Mouse (Mus musculus): ENCODE results near the gene Il19. TPM values are rescaled to one million over a fixed set of nuclear protein-coding genes. Genes with fewer than 3 reads are reported as not detected.

Gene Il19
- polyA plus RNA-seq, 1 experiment from 2014 or later = not detected

- Histone ChIP-seq H3K36me3 (ENCODE audit: control insufficient read depth, insufficient read depth, low read length) (no peaks in the 10 kb centered on the region), H3K4me1 (replicated peaks; ENCODE audit: control insufficient read depth, insufficient read depth) (no peaks in the 10 kb centered on the region), H3K9me3 (ENCODE audit: control insufficient read depth, low read length) (no peaks in the 10 kb centered on the region), H3K4me2 (replicated peaks; ENCODE audit: low read depth) (no peak overlapping the region), H3K9ac (ENCODE audit: low read length) (no peak overlapping the region), H3K4me3 (ENCODE audit: low read depth, low read length) (no peak overlapping the region), H3K27me3 (ENCODE audit: control insufficient read depth, insufficient read depth, low read length) (no peaks in the 10 kb centered on the region), H3K27ac (replicated peaks) (no peak overlapping the region)
- 60% methylated on average over 6 of the region's 6 CpGs for WGBS
- no peak for ATAC-seq (ENCODE audit: low FRiP score, low TSS enrichment)
- DNase-seq (ENCODE audit: low spot score) = no peak
- TF ChIP-seq CTCF (IDR thresholded peaks at IDR 0.05; ENCODE audit: low read depth) (no peak), EP300 (optimal IDR thresholded peaks at IDR 0.05) (no peak)
Measured at GRCm38 (mm10) chr1:130963891-130964290, 24.0 kb upstream of the Il19 start.

DNA sequence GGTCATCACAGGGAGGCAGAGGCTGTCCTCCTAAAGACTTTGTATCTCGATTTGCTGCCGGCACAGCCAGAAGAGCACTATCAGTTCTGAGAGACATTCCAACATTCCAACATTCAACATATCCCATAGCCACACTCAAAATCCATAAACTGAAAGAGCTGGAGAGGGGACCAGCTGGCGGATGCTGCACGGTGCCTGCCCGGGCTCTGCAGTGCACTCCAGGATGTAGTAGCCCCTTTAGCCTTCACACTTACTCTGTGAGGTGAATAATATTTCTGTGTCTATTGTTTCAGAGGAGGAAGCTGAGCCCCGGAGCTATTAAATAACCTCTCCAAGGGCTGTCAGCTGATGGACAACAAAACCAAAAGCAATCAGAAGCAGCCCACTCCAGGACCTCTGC, 7.0 kb upstream of the Il19 start:
- 39% methylated on average over 6 of the region's 6 CpGs for WGBS
- TF ChIP-seq CTCF (IDR thresholded peaks at IDR 0.05; ENCODE audit: low read depth) (no peak), EP300 (optimal IDR thresholded peaks at IDR 0.05) (no peak)
- no peaks in the 10 kb centered on the region for H3K36me3 ChIP-seq (ENCODE audit: control insufficient read depth, insufficient read depth, low read length)
- H3K4me2 ChIP-seq (replicated peaks; ENCODE audit: low read depth) = no peak overlapping the region
- no peak overlapping the region for H3K4me3 ChIP-seq (ENCODE audit: low read depth, low read length)
- DNase-seq (ENCODE audit: low spot score) = no peak
- H3K9ac ChIP-seq (ENCODE audit: low read length) = no peak overlapping the region
- no peaks in the 10 kb centered on the region for H3K27me3 ChIP-seq (ENCODE audit: control insufficient read depth, insufficient read depth, low read length)
- no peak for ATAC-seq (ENCODE audit: low FRiP score, low TSS enrichment)
- H3K4me1 ChIP-seq (replicated peaks; ENCODE audit: control insufficient read depth, insufficient read depth) = 0 out of 2 replicates have a peak, but pooled peaks cover 2% of the 10 kb centered on the region
- H3K27ac ChIP-seq (replicated peaks) = no peak overlapping the region
- no peaks in the 10 kb centered on the region for H3K9me3 ChIP-seq (ENCODE audit: control insufficient read depth, low read length)

GRCm38 (mm10) chr1:130941801-130942200, 1.9 kb upstream of the Il19 start:
- no peaks in the 10 kb centered on the region for H3K9me3 ChIP-seq (ENCODE audit: control insufficient read depth, low read length)
- no peak overlapping the region for H3K4me3 ChIP-seq (ENCODE audit: low read depth, low read length)
- 56% methylated on average over 3 of the region's 3 CpGs for WGBS
- H3K27me3 ChIP-seq (ENCODE audit: control insufficient read depth, insufficient read depth, low read length) = no peaks in the 10 kb centered on the region
- ATAC-seq (ENCODE audit: low FRiP score, low TSS enrichment) = peak; percentile 38; the same call in 1 of the 2 replicates
- TF ChIP-seq EP300 (optimal IDR thresholded peaks at IDR 0.05) (no peak), CTCF (IDR thresholded peaks at IDR 0.05; ENCODE audit: low read depth) (no peak)
- no peak overlapping the region for H3K4me2 ChIP-seq (replicated peaks; ENCODE audit: low read depth)
- no peak overlapping the region for H3K27ac ChIP-seq (replicated peaks)
- no peaks in the 10 kb centered on the region for H3K36me3 ChIP-seq (ENCODE audit: control insufficient read depth, insufficient read depth, low read length)
- no peaks in the 10 kb centered on the region for H3K4me1 ChIP-seq (replicated peaks; ENCODE audit: control insufficient read depth, insufficient read depth)
- H3K9ac ChIP-seq (ENCODE audit: low read length) = no peak overlapping the region
- DNase-seq (ENCODE audit: low spot score) = no peak

DNA sequence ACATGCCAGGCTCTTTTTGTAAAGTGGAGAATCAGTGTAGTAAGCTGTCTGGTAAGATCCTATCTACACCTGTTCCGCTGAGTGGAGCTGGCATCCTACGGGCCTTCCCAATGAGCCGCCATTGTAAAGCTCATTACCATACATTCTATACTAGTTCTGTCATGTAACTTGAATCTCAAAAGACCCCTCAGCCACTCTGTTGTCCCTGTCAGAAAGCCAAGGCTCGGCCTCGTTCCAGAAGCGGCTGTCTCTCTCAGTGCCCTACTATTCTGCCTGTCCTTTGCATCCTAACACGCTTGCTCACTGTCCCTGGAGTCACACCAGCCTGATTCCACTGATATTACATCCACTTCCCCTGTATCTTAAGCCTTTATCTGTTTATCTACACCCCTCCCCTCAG, 1.7 kb downstream of the Il19 start:
- Histone ChIP-seq H3K27me3 (ENCODE audit: control insufficient read depth, insufficient read depth, low read length) (no peaks in the 10 kb centered on the region), H3K4me2 (replicated peaks; ENCODE audit: low read depth) (no peak overlapping the region), H3K9ac (ENCODE audit: low read length) (no peak overlapping the region), H3K9me3 (ENCODE audit: control insufficient read depth, low read length) (no peaks in the 10 kb centered on the region), H3K36me3 (ENCODE audit: control insufficient read depth, insufficient read depth, low read length) (no peaks in the 10 kb centered on the region), H3K4me1 (replicated peaks; ENCODE audit: control insufficient read depth, insufficient read depth) (no peaks in the 10 kb centered on the region), H3K27ac (replicated peaks) (no peak overlapping the region), H3K4me3 (ENCODE audit: low read depth, low read length) (no peak overlapping the region)
- DNase-seq (ENCODE audit: low spot score) = no peak
- 86% methylated on average over 7 of the region's 7 CpGs for WGBS
- ATAC-seq (ENCODE audit: low FRiP score, low TSS enrichment) = no peak
- TF ChIP-seq CTCF (IDR thresholded peaks at IDR 0.05; ENCODE audit: low read depth) (no peak), EP300 (optimal IDR thresholded peaks at IDR 0.05) (no peak)

GRCm38 (mm10) chr1:130937170-130937569, 2.7 kb downstream of the Il19 start:
- TF ChIP-seq CTCF (IDR thresholded peaks at IDR 0.05; ENCODE audit: low read depth) (no peak), EP300 (optimal IDR thresholded peaks at IDR 0.05) (no peak)
- no peaks in the 10 kb centered on the region for H3K27me3 ChIP-seq (ENCODE audit: control insufficient read depth, insufficient read depth, low read length)
- WGBS = 85% methylated on average over 4 of the region's 4 CpGs
- H3K9ac ChIP-seq (ENCODE audit: low read length) = no peak overlapping the region
- H3K4me3 ChIP-seq (ENCODE audit: low read depth, low read length) = no peak overlapping the region
- no peak for DNase-seq (ENCODE audit: low spot score)
- no peaks in the 10 kb centered on the region for H3K9me3 ChIP-seq (ENCODE audit: control insufficient read depth, low read length)
- no peaks in the 10 kb centered on the region for H3K36me3 ChIP-seq (ENCODE audit: control insufficient read depth, insufficient read depth, low read length)
- ATAC-seq (ENCODE audit: low FRiP score, low TSS enrichment) = no peak
- H3K4me1 ChIP-seq (replicated peaks; ENCODE audit: control insufficient read depth, insufficient read depth) = no peaks in the 10 kb centered on the region
- no peak overlapping the region for H3K27ac ChIP-seq (replicated peaks)
- H3K4me2 ChIP-seq (replicated peaks; ENCODE audit: low read depth) = no peak overlapping the region

DNA sequence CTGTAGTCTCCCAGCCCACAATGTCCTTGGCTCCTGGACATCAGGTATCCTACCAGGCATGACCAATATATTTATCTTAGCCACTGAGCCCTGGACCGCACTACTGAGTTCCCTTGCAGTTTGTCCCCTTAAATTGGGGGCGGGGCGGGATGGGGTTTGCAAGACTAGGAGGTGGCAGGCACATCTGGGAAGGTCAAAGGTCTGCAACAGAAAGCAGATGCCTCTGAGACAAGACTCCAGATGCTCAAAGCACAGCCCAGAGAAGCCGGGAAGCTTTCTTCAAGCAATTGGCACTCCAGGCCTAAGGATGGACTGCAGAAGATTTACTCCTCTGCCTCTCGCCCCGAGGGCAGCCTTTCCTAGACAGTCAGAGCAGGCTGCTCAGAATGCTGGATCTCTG, 3.6 kb downstream of the Il19 start:
- H3K4me3 ChIP-seq (ENCODE audit: low read depth, low read length) = no peak overlapping the region
- H3K27me3 ChIP-seq (ENCODE audit: control insufficient read depth, insufficient read depth, low read length) = no peaks in the 10 kb centered on the region
- H3K4me1 ChIP-seq (replicated peaks; ENCODE audit: control insufficient read depth, insufficient read depth) = no peaks in the 10 kb centered on the region
- no peak for DNase-seq (ENCODE audit: low spot score)
- no peak overlapping the region for H3K4me2 ChIP-seq (replicated peaks; ENCODE audit: low read depth)
- no peaks in the 10 kb centered on the region for H3K36me3 ChIP-seq (ENCODE audit: control insufficient read depth, insufficient read depth, low read length)
- no peak for ATAC-seq (ENCODE audit: low FRiP score, low TSS enrichment)
- WGBS = 51% methylated on average over 6 of the region's 6 CpGs
- TF ChIP-seq CTCF (IDR thresholded peaks at IDR 0.05; ENCODE audit: low read depth) (no peak), EP300 (optimal IDR thresholded peaks at IDR 0.05) (no peak)
- H3K9me3 ChIP-seq (ENCODE audit: control insufficient read depth, low read length) = no peaks in the 10 kb centered on the region
- no peak overlapping the region for H3K9ac ChIP-seq (ENCODE audit: low read length)
- no peak overlapping the region for H3K27ac ChIP-seq (replicated peaks)

All from stomach, postnatal 0 days (tissue).